Mouse (Mus musculus) testis, adult 2 months (tissue): Measurements from ENCODE around the gene Marveld1. TPM values are rescaled to one million over a fixed set of nuclear protein-coding genes. Genes with fewer than 3 reads are reported as not detected.
A peak's percentile ranks its signal among the peaks of the same experiment; 100 is the strongest.

Experiments
- H3K27ac ChIP-seq: fragments of 200-500 bp; 2 replicates; pipeline ENCODE4 v1.5.1; 2012; ENCODE audit warnings: low read depth, low read length; ENCODE audit not compliant: control insufficient read depth, insufficient read depth
- H3K27me3 ChIP-seq: fragments of 200-500 bp; 2 replicates; pipeline ENCODE4 v1.6.1; 2012; ENCODE audit warnings: mild to moderate bottlenecking, low read length, moderate library complexity; ENCODE audit not compliant: control insufficient read depth, insufficient read depth
- H3K36me3 ChIP-seq: fragments of 200-500 bp; 2 replicates; pipeline ENCODE4 v1.6.1; 2012; ENCODE audit warnings: mild to moderate bottlenecking, low read length; ENCODE audit not compliant: control insufficient read depth, insufficient read depth
- H3K4me1 ChIP-seq: fragments of 200-500 bp; 2 replicates; pipeline ENCODE4 v1.6.1; 2012; ENCODE audit warnings: low read length; ENCODE audit not compliant: control insufficient read depth, insufficient read depth
- H3K4me3 ChIP-seq: fragments of 200-500 bp; 2 replicates; pipeline ENCODE4 v1.5.1; 2012; ENCODE audit warnings: low read depth, mild to moderate bottlenecking, low read length, moderate library complexity, mixed read lengths; ENCODE audit not compliant: control insufficient read depth
- CTCF ChIP-seq: fragments of 200-500 bp; IDR thresholded peaks from 2 replicates; pipeline ENCODE4 v1.5.1; 2012; ENCODE audit warnings: low read depth, mild to moderate bottlenecking, inconsistent platforms, low read length, moderate library complexity; ENCODE audit not compliant: control insufficient read depth, insufficient read depth, insufficient replicate concordance
- POLR2A ChIP-seq: fragments of 200-500 bp; IDR thresholded peaks from 2 replicates; pipeline ENCODE4 v1.6.1; 2012; ENCODE audit warnings: low read depth, mild to moderate bottlenecking, inconsistent platforms, low read length, moderate library complexity; ENCODE audit not compliant: control insufficient read depth
- polyA plus RNA-seq: library from polyadenylated mRNA; depleted of rRNA; stranded (reverse); fragments of >200 nt; gene quantifications from 2 replicates; pipeline ENCODE4 v1.2.3, GENCODE M21; 2012

The Marveld1 gene
- polyA plus RNA-seq, 1 experiment: 5.5 TPM

GRCm38 (mm10) chr19:42131101-42131500 lies 16.1 kb upstream of the Marveld1 start:
- H3K27ac ChIP-seq: no peak overlapping the region
- H3K36me3 ChIP-seq: no peaks in the 10 kb centered on the region
- TF ChIP-seq CTCF (no peak), POLR2A (no peak)
- H3K4me3 ChIP-seq: no peak overlapping the region
- H3K27me3 ChIP-seq: no peaks in the 10 kb centered on the region
- peaks cover 10% of the 10 kb centered on the region for H3K4me1 ChIP-seq

GRCm38 (mm10) chr19:42135070-42135469 lies 12.1 kb upstream of the Marveld1 start:
- Histone ChIP-seq H3K27me3 (no peaks in the 10 kb centered on the region), H3K27ac (no peak overlapping the region), H3K4me3 (no peak overlapping the region), H3K36me3 (no peaks in the 10 kb centered on the region), H3K4me1 (no peaks in the 10 kb centered on the region)
- TF ChIP-seq POLR2A: no peak
- TF ChIP-seq CTCF: no peak

GRCm38 (mm10) chr19:42136126-42136525 lies 11.1 kb upstream of the Marveld1 start:
- Histone ChIP-seq H3K36me3 (no peaks in the 10 kb centered on the region), H3K27ac (no peak overlapping the region), H3K27me3 (no peaks in the 10 kb centered on the region), H3K4me3 (no peak overlapping the region), H3K4me1 (no peaks in the 10 kb centered on the region)
- TF ChIP-seq CTCF (no peak), POLR2A (no peak)

GRCm38 (mm10) chr19:42137167-42137672 lies 10.0 kb upstream of the Marveld1 start:
- Histone ChIP-seq H3K27ac (no peak overlapping the region), H3K4me3 (no peak overlapping the region), H3K4me1 (no peaks in the 10 kb centered on the region), H3K36me3 (no peaks in the 10 kb centered on the region), H3K27me3 (no peaks in the 10 kb centered on the region)
- no peak for TF ChIP-seq POLR2A
- TF ChIP-seq CTCF: no peak

- Histone ChIP-seq H3K27ac (no peak overlapping the region), H3K36me3 (no peaks in the 10 kb centered on the region), H3K4me1 (no peaks in the 10 kb centered on the region), H3K27me3 (no peaks in the 10 kb centered on the region), H3K4me3 (no peak overlapping the region)
- no peak for TF ChIP-seq POLR2A
- no peak for TF ChIP-seq CTCF
Measured at GRCm38 (mm10) chr19:42138517-42139285, 8.5 kb upstream of the Marveld1 start.

GRCm38 (mm10) chr19:42139724-42140517 lies 7.3 kb upstream of the Marveld1 start:
- H3K4me1 ChIP-seq: peaks cover 3% of the 10 kb centered on the region; the same call in 1 of the 2 replicates
- TF ChIP-seq CTCF: no peak
- no peak for TF ChIP-seq POLR2A
- no peak overlapping the region for H3K27ac ChIP-seq
- no peaks in the 10 kb centered on the region for H3K27me3 ChIP-seq
- no peak overlapping the region for H3K4me3 ChIP-seq
- no peaks in the 10 kb centered on the region for H3K36me3 ChIP-seq

GRCm38 (mm10) chr19:42141998-42142397 lies 5.2 kb upstream of the Marveld1 start:
- Histone ChIP-seq H3K27ac (no peak overlapping the region), H3K4me3 (peak overlapping the region; percentile 46), H3K4me1 (peaks cover 6% of the 10 kb centered on the region), H3K36me3 (no peaks in the 10 kb centered on the region), H3K27me3 (no peaks in the 10 kb centered on the region)
- TF ChIP-seq CTCF (no peak), POLR2A (no peak)

GRCm38 (mm10) chr19:42142757-42143156 lies 4.4 kb upstream of the Marveld1 start:
- no peaks in the 10 kb centered on the region for H3K36me3 ChIP-seq
- peaks cover 12% of the 10 kb centered on the region for H3K4me1 ChIP-seq
- no peak overlapping the region for H3K27ac ChIP-seq
- no peak for TF ChIP-seq POLR2A
- TF ChIP-seq CTCF: no peak
- no peaks in the 10 kb centered on the region for H3K27me3 ChIP-seq
- H3K4me3 ChIP-seq: peak overlapping the region; percentile 22; the same call in 1 of the 2 replicates
